Mouse (Mus musculus): Measurements from ENCODE around the gene Poldip2.
A peak's percentile ranks its signal among the peaks of the same experiment; 100 is the strongest.
"Not testable (repeated sequence)": the region's sequence is repeated elsewhere in the genome, so short reads cannot be mapped to it uniquely, and the experiment has no call there.

Gene Poldip2

GRCm38 (mm10) chr11:78501529-78501928, 10.5 kb upstream of the Poldip2 start:
- no peak for DNase-seq (ENCODE audit: low spot score)

DNA sequence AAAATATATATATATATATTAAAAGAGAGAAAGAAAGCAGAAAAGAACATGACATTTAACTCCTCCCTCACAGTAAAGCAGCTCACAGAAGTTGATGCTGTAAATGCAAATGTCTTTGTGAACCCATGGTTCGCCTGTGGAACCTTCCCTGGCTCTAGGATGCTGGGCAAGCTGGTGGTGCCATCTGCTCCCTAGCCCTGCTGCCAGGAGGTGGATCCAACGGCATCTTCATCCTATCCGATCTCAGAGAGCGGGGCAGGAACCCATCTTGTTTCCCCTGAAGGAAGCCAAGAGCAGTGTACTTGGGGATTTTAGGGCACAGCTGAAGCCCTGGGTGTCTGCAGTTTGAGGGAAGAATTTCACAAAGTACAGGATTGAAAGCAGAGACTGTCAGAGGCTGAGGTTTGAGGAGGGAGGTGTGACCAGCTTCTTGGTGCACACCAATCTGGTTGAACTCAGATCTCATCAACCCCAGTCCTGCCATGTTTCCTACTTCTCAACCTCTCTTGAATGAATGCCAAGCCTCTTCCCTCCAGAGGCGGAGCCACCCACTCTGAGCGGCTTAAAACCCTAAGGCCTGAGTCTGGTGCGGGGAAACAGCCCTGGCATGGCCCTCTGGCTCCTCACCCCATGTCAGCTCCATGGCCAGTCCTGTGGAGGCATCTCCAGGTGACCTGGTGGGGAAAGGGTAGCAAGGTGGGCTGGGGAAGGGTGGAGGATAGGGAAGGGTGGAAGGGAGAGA, 8.9 kb upstream of the Poldip2 start, which contains the start of gene Sebox:
TSS of gene Sebox (plus strand) at position 539 of the 742 bp plus-strand sequence.
- no peak for DNase-seq (ENCODE audit: low spot score)

GRCm38 (mm10) chr11:78505430-78505829, 6.6 kb upstream of the Poldip2 start:
- DNase-seq (ENCODE audit: low spot score), result no peak

GRCm38 (mm10) chr11:78509148-78509547, 2.8 kb upstream of the Poldip2 start:
- no peak for DNase-seq (ENCODE audit: low spot score)

DNA sequence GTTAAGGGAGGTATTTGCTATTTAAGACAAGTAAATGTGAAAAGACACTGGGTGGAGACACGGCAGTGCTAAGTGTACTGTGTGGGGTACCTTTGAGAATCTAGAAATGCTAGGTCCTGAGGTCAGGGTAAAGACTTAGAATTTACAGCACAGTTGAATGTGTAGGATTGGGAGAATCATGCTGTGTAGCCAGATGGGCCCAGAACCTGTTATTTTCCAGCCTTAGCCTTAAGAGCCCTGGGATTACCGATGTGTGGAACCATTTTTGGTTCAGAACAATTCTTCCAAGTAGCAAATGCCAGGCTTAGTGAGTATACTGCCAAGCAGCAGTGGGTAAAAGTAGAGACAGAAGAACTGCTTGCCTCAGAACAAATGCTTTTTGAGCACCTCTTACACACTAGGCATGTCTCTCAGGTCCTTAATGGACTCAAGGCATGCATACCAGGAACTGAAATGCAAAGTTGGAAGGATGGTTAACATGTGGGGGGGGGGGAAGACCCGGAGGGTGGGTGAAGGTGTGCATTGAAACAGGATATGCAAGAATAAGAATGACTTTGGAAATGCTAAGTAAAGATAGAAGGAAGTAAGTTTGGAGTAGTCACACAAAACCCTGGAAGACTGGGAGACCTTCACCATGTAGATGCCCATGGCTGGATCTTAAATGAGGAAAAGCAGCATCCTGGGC, 1.3 kb downstream of the Poldip2 start:
- no peak for DNase-seq (ENCODE audit: low spot score)

GRCm38 (mm10) chr11:78515549-78516325, 3.7 kb downstream of the Poldip2 start:
- DNase-seq (ENCODE audit: low spot score), result no peak

DNA sequence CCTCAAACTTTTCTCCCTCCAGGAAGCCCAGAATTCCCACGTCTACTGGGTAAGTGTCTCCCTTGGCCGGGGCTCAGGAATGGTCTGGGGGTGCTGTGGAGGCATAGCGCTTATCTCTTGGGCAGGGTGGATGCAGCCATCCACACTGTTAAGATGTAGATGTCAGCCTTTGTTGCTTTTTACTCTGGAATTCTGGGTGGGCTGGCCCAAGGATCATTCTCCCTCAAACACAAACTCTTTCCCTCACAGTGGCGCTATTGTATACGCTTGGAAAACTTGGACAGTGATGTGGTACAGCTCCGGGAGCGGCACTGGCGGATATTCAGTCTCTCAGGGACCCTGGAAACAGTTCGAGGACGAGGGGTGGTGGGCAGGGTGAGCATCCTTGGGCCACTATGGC, 6.9 kb downstream of the Poldip2 start:
- no peak for DNase-seq (ENCODE audit: low spot score)

GRCm38 (mm10) chr11:78521880-78522279, 9.9 kb downstream of the Poldip2 start:
- DNase-seq (ENCODE audit: low spot score), result no peak

DNA sequence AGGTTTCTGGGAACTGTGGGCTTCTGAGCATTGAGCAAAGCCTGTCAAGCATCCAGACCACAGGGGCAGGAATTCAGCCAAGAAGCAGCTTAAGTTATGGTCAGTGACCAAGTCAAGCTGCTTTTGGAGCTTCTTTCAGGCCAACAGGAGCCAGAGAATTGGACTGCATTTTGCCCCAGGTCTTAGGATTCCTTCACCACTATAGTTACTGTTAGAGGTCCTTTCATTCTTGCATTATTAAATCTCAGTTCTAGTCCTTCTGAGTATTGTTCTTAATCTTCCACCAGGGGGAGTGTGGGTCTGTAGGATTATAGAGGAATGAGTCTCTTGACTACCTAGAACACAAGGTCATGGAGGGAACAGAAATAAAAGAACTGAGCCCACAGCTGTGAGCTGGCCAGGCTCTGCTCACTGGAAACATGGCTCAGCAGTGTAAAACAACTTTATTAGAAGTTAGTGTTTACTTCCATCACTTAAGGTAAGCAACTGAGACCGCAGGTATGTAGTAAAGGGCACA, 10.5 kb downstream of the Poldip2 start:
- DNase-seq (ENCODE audit: low spot score), result no peak

DNA sequence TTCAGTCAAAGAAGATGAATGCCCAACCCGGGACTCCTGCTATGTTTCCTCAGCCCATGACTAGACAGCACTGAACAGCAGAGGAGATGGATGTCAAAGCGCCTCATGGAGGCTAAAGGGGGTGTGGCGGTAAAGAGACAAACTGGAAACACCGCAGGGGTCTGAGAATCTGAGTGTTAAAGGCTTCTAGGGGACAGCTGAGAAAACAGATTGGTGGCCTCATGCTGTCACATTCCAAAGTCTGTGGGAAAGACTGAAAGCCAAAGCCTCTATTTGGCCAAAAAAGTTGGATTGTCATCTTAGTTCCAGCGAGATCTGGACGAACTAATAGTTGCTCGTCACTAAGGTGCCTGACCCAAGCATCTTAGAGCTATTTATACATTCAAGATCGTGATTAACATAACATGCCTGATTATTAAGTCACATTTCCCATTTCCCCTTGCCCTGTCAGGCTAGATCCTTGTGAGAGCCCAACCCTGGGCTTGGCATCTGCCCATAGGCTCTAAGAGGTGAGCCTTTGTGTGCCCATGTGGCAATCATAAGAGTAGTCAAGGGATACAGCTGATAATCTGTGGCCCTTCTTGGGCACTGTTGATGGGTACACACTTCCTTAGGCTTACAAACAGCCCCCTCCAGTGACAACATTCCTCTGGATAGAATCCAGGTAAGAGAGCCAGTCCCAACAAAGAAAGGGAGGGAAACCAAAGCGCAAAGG, 11.4 kb downstream of the Poldip2 start:
- DNase-seq (ENCODE audit: low spot score), result no peak

GRCm38 (mm10) chr11:78524838-78525237, 12.8 kb downstream of the Poldip2 start:
- no peak for DNase-seq (ENCODE audit: low spot score)

- DNase-seq (ENCODE audit: low spot score), result no peak
Observed at GRCm38 (mm10) chr11:78528714-78529113, 16.7 kb downstream of the Poldip2 start.

GRCm38 (mm10) chr11:78530001-78530400, 18.0 kb downstream of the Poldip2 start:
- no peak for DNase-seq (ENCODE audit: low spot score)

DNA sequence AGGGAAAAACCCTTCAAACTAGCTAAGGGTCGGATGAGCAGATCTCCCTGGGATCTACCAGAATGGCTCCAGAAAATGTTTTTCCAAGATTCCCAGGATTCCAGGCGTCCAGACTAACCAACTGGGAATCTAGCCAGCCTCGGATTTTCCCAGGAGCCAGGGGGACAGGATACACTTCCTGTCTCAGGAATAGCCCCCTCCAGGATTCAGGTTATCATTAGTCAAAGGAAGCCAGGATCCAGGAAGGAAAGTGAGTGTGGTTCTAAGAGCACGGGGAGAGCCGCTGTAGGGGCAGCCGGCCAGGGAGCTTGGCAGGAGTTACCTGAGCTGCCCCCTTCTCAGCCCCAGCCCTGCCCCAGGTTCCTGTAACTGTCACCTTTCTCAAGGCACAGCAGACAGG, 19.1 kb downstream of the Poldip2 start:
- no peak for DNase-seq (ENCODE audit: low spot score)

- not testable (repeated sequence) for DNase-seq (ENCODE audit: low spot score)
Observed at GRCm38 (mm10) chr11:78531515-78531914, 19.5 kb downstream of the Poldip2 start.

GRCm38 (mm10) chr11:78534516-78534915, 22.5 kb downstream of the Poldip2 start:
- DNase-seq (ENCODE audit: low spot score), result no peak

- DNase-seq (ENCODE audit: low spot score), result no peak
Observed at GRCm38 (mm10) chr11:78535376-78536079, 23.5 kb downstream of the Poldip2 start.

DNA sequence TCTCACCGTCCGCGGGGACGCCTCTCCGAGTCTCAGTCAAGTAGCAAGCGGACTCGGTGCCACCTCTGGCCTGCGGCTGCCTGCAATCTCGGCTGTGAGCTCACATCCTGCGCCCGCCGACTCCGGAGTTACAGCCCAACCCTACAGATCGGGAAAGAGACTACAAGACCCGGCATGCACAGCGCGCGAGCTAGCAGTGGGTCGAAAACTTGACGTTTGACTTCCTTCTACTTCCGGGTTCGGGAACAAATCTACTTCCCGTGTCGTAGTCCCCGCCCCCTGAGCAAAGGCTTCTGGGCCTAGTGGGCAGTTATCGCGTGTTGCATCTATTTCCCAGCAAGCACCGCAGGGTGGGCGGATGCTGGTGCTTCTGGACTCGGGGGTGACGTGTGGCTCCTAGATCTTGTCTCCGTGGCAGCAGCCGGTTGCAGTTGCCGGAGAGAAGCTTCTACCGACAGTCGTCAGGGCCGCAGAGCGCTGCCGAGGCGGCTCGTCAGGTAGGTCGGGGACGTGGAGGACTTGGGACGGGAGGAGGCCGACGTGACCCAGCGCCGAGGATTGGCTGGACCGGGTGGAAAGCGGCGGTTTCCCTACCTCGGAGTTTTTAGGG, 24.2 kb downstream of the Poldip2 start, which contains the start of the genes Tnfaip1 and Ift20:
TSS of gene Tnfaip1 (minus strand) at position 253 of the 610 bp plus-strand sequence.
TSS of gene Ift20 (plus strand) at position 282 of the 610 bp plus-strand sequence.
- DNase-seq (ENCODE audit: low spot score), result peak; percentile 85

GRCm38 (mm10) chr11:78536690-78537084, 24.7 kb downstream of the Poldip2 start:
- DNase-seq (ENCODE audit: low spot score), result no peak

DNA sequence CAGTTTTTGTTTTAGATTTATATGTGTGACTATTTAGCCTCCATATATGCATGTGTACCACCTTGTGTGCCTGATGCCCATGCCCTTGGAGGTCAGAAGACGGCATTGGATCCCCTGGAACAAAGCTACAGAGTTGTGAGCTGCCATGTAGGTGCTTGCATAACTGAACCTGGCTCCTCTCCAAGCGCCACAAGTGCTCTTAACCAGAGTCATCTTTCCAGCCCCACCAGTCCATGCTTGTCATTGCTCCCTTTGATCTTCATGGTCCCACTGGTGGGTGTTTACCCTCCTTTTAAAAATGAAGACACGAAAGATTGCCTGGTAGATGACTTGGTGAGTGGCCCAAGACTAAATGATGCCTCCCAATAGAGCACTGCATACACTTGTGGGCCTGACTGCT, 28.4 kb downstream of the Poldip2 start:
- DNase-seq (ENCODE audit: low spot score), result no peak

All from urinary bladder, postnatal 10 days (tissue).